Mouse (Mus musculus): ENCODE results near the gene Fgfr2. TPM values are rescaled to one million over a fixed set of nuclear protein-coding genes. Genes with fewer than 3 reads are reported as not detected.

Gene Fgfr2
- polyA plus RNA-seq, 1 experiment = 3.0 TPM

DNA sequence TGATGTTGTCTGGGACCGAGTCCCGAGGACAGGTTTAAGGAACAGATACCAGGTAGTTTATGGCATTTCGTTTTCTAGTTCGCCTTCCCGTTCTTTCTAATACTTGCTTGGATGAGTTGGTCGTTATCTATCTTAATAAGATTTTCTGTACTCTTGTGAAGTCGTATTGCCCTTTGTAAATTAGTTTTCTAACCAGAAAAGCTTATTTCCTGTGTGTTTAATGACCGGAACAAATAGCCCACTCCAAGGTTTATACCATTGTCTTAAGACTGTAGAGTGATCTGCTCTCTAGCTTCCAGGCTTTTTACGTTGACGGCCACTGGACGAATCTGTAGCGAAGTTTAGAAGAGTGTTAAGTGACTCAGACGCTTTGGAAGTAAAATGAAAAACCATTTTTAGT is 2256.5 kb downstream of the Fgfr2 start:
- Histone ChIP-seq H3K4me1 (ENCODE audit: control insufficient read depth, insufficient read depth, low read length) (no peaks in the 10 kb centered on the region; the same call in 1 of the 2 replicates), H3K27ac (ENCODE audit: control insufficient read depth, insufficient read depth, low read depth, low read length) (peak overlapping the region; percentile 60; the same call in 1 of the 2 replicates), H3K4me3 (ENCODE audit: control insufficient read depth, low read depth, low read length) (peak overlapping the region; percentile 88), H3K27me3 (ENCODE audit: control insufficient read depth, insufficient read depth, low read length) (no peaks in the 10 kb centered on the region), H3K36me3 (ENCODE audit: control insufficient read depth, insufficient read depth, low read length) (no peaks in the 10 kb centered on the region)
- TF ChIP-seq POLR2A (IDR thresholded peaks at IDR 0.05; ENCODE audit: control insufficient read depth, low read depth, low read length) = no peak
- no peak for TF ChIP-seq CTCF (IDR thresholded peaks at IDR 0.05; ENCODE audit: control insufficient read depth, insufficient read depth, insufficient replicate concordance, low read depth, low read length)

DNA sequence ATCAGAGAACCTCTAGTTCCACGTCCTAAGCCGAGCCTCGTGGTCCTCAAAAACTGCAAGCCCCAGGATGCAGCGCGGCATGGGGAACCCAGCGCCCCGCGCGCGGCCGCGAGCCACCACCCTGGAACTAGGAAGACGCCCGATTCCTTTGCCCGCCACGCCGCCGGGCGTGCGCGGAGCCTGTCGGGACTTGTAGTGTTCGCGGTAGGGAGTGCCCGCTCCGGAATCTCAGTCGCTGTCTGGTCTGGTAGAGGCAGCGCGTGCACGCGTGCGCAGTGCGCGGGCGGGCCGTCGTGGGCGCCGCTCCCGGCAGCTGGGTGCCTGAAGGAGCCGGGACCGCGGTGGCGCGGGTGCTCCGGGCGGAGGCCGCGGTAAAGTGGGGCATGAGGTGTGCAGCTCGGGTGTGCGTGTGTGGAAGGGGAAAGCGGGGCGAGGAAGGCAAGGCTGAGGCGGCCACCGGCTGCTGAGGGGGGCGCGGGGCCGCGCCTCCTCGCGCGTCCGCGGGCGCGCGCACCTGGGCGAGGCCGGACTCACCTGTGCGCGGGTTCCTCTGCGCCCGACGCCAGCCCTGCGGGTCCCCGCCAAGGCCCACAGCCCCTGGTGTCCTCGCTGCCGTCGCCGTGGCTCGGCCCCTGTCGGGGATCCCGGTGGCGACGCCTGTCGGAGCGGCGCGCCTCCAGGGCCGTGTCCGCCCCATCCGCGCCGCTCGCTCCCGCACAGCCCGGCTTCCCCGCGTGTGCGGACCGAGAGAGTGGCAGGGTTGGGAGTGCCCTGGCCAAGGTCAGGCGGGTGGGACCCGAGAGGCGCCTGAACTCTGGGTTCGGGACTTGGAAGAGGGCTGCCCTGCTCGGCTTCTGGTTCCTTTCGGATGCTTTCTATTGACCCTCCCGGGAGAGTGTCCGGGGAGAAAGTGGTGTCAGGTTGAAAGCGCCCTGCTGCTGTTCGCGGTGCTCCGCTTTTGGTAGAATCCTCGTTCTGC is 2257.2 kb downstream of the Fgfr2 start, which contains the start of gene Plekha1:
Gene Plekha1 (plus strand): TSS at position 144 of the 979 bp plus-strand sequence.
- H3K36me3 ChIP-seq (ENCODE audit: control insufficient read depth, insufficient read depth, low read length) = no peaks in the 10 kb centered on the region
- H3K4me3 ChIP-seq (ENCODE audit: control insufficient read depth, low read depth, low read length) = peak within 1 kb of the TSS; percentile 88
- no peaks in the 10 kb centered on the region; the same call in 1 of the 2 replicates for H3K4me1 ChIP-seq (ENCODE audit: control insufficient read depth, insufficient read depth, low read length)
- no peaks in the 10 kb centered on the region; the same call in 1 of the 2 replicates for H3K27me3 ChIP-seq (ENCODE audit: control insufficient read depth, insufficient read depth, low read length)
- peak within 1 kb of the TSS; percentile 60 for H3K27ac ChIP-seq (ENCODE audit: control insufficient read depth, insufficient read depth, low read depth, low read length)
- TF ChIP-seq CTCF (IDR thresholded peaks at IDR 0.05; ENCODE audit: control insufficient read depth, insufficient read depth, insufficient replicate concordance, low read depth, low read length) (no peak), POLR2A (IDR thresholded peaks at IDR 0.05; ENCODE audit: control insufficient read depth, low read depth, low read length) (0 out of 2 replicates have a peak, but pooled peaks have one; percentile 51)

DNA sequence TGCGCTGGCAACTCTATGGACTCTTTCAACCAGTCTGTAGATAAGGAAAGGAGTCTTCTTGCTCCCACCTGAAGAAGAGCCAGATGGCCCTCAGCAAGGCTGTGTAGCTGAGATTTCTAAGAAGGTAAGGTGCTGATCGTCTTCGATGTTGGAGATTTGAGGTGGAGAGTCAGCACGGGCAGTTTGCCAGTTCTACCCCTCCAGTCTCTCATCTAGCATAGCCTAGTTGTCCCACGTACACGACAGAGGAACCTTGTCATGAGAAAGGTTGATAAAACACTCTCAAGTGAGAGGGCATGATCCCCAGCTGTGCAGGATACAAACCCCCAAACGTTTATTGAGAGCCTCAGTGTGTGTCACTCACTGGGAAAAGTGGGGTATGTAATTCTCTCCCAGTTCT is 2258.4 kb downstream of the Fgfr2 start:
- H3K4me1 ChIP-seq (ENCODE audit: control insufficient read depth, insufficient read depth, low read length) = peaks cover 3% of the 10 kb centered on the region
- no peak for TF ChIP-seq POLR2A (IDR thresholded peaks at IDR 0.05; ENCODE audit: control insufficient read depth, low read depth, low read length)
- no peak for TF ChIP-seq CTCF (IDR thresholded peaks at IDR 0.05; ENCODE audit: control insufficient read depth, insufficient read depth, insufficient replicate concordance, low read depth, low read length)
- H3K36me3 ChIP-seq (ENCODE audit: control insufficient read depth, insufficient read depth, low read length) = no peaks in the 10 kb centered on the region
- no peak overlapping the region for H3K4me3 ChIP-seq (ENCODE audit: control insufficient read depth, low read depth, low read length)
- H3K27ac ChIP-seq (ENCODE audit: control insufficient read depth, insufficient read depth, low read depth, low read length) = no peak overlapping the region
- H3K27me3 ChIP-seq (ENCODE audit: control insufficient read depth, insufficient read depth, low read length) = no peaks in the 10 kb centered on the region; the same call in 1 of the 2 replicates

DNA sequence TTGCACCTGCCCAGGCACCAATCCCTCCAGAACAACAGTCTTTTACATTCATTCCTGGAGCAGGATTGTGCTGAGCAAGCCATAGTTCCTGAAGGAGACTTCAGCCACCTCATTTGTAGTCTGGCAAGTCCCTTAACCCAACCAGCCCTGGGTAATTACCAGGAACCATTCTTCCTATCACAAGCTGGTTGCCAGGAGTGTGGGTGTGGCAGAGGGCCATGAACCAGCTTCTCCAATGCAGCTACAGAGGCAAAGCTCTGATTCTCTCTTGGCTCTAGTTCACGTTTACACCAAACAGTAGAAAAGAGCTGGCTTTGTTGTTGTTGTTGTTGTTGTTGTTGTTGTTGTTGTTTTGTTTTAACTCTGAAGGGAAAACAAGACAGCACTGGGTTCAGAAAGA is 2260.6 kb downstream of the Fgfr2 start:
- Histone ChIP-seq H3K36me3 (ENCODE audit: control insufficient read depth, insufficient read depth, low read length) (no peaks in the 10 kb centered on the region), H3K27me3 (ENCODE audit: control insufficient read depth, insufficient read depth, low read length) (no peaks in the 10 kb centered on the region; the same call in 1 of the 2 replicates), H3K4me1 (ENCODE audit: control insufficient read depth, insufficient read depth, low read length) (peaks cover 3% of the 10 kb centered on the region), H3K4me3 (ENCODE audit: control insufficient read depth, low read depth, low read length) (no peak overlapping the region), H3K27ac (ENCODE audit: control insufficient read depth, insufficient read depth, low read depth, low read length) (no peak overlapping the region)
- no peak for TF ChIP-seq POLR2A (IDR thresholded peaks at IDR 0.05; ENCODE audit: control insufficient read depth, low read depth, low read length)
- no peak for TF ChIP-seq CTCF (IDR thresholded peaks at IDR 0.05; ENCODE audit: control insufficient read depth, insufficient read depth, insufficient replicate concordance, low read depth, low read length)

DNA sequence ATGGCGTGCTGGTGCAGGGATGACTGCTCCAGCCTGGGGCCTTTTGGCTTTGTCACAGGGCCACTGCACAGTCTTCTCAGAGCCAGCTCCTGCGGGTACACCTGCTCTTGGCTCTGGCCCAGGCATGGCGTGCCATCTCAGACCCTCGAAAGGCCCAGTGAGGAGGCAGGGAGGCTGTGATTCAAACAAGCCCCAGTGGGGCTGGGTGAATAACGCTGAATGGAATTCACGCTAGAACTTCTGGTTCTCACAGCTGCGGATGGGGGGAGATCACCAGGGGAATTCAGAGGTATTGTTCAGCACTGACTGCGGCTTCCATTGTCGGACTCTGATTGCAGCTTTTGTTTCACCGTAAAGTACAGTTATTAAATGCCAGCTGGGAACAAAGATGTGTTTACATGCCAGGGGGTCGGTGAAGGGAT is 2262.4 kb downstream of the Fgfr2 start:
- TF ChIP-seq POLR2A (IDR thresholded peaks at IDR 0.05; ENCODE audit: control insufficient read depth, low read depth, low read length) (no peak), CTCF (IDR thresholded peaks at IDR 0.05; ENCODE audit: control insufficient read depth, insufficient read depth, insufficient replicate concordance, low read depth, low read length) (no peak)
- Histone ChIP-seq H3K4me1 (ENCODE audit: control insufficient read depth, insufficient read depth, low read length) (peaks cover 3% of the 10 kb centered on the region), H3K4me3 (ENCODE audit: control insufficient read depth, low read depth, low read length) (no peak overlapping the region), H3K36me3 (ENCODE audit: control insufficient read depth, insufficient read depth, low read length) (no peaks in the 10 kb centered on the region), H3K27ac (ENCODE audit: control insufficient read depth, insufficient read depth, low read depth, low read length) (no peak overlapping the region), H3K27me3 (ENCODE audit: control insufficient read depth, insufficient read depth, low read length) (no peaks in the 10 kb centered on the region; the same call in 1 of the 2 replicates)

DNA sequence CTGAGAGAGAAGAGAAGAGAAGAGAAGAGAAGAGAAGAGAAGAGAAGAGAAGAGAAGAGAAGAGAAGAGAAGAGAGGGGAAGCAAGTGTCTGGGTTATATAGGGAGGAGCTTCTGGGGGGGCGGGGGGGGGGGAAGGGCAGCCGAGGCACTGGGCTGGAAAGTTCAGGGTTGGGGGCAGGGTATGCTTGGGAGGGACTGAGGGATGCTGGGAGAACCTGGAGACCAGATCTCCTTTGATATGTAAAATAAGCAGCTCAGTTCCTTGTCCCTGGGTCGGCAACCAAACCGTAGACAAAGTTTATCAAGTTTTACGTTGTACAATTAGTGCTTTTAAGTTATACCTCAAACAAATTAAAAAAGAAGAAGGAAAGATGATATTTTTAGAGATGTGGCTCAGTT is 2263.2 kb downstream of the Fgfr2 start:
- Histone ChIP-seq H3K36me3 (ENCODE audit: control insufficient read depth, insufficient read depth, low read length) (no peaks in the 10 kb centered on the region), H3K4me3 (ENCODE audit: control insufficient read depth, low read depth, low read length) (no peak overlapping the region), H3K27me3 (ENCODE audit: control insufficient read depth, insufficient read depth, low read length) (no peaks in the 10 kb centered on the region; the same call in 1 of the 2 replicates), H3K27ac (ENCODE audit: control insufficient read depth, insufficient read depth, low read depth, low read length) (no peak overlapping the region), H3K4me1 (ENCODE audit: control insufficient read depth, insufficient read depth, low read length) (peaks cover 3% of the 10 kb centered on the region; the same call in 1 of the 2 replicates)
- TF ChIP-seq CTCF (IDR thresholded peaks at IDR 0.05; ENCODE audit: control insufficient read depth, insufficient read depth, insufficient replicate concordance, low read depth, low read length) (no peak), POLR2A (IDR thresholded peaks at IDR 0.05; ENCODE audit: control insufficient read depth, low read depth, low read length) (no peak)

DNA sequence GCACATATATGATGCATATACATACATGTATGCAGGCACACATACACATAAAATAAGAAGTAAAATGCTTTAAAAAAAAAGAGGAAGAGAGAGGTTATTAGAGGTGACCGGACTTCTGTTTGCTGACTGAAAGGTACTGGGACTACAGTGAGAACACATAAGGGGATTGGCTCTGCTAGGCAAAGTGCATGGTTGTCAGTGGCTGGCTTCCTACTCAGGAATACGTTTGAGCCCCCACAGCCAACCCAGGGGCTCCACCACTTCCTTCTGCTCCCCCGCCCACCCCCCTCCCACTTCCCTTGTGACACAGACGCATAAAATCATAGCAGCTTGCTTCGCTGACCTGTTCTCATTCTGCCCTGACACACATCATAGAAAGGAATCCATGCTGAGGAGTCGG is 2265.2 kb downstream of the Fgfr2 start:
- H3K4me1 ChIP-seq (ENCODE audit: control insufficient read depth, insufficient read depth, low read length) = peaks cover 3% of the 10 kb centered on the region; the same call in 1 of the 2 replicates
- no peaks in the 10 kb centered on the region; the same call in 1 of the 2 replicates for H3K27me3 ChIP-seq (ENCODE audit: control insufficient read depth, insufficient read depth, low read length)
- no peak overlapping the region for H3K4me3 ChIP-seq (ENCODE audit: control insufficient read depth, low read depth, low read length)
- TF ChIP-seq CTCF (IDR thresholded peaks at IDR 0.05; ENCODE audit: control insufficient read depth, insufficient read depth, insufficient replicate concordance, low read depth, low read length) (no peak), POLR2A (IDR thresholded peaks at IDR 0.05; ENCODE audit: control insufficient read depth, low read depth, low read length) (no peak)
- H3K36me3 ChIP-seq (ENCODE audit: control insufficient read depth, insufficient read depth, low read length) = no peaks in the 10 kb centered on the region
- H3K27ac ChIP-seq (ENCODE audit: control insufficient read depth, insufficient read depth, low read depth, low read length) = no peak overlapping the region
